Mouse (Mus musculus) left cerebral cortex, adult 9 months (tissue): ENCODE results near the gene Fap.
A peak's percentile ranks its signal among the peaks of the same experiment; 100 is the strongest.

ENCODE experiments used
- DNase-seq, 2 experiments: peaks; one replicate each; pipeline ENCODE4 v3.0.0; 2022; ENCODE audit warnings: low spot score in 2 of 2

The Fap gene

DNA sequence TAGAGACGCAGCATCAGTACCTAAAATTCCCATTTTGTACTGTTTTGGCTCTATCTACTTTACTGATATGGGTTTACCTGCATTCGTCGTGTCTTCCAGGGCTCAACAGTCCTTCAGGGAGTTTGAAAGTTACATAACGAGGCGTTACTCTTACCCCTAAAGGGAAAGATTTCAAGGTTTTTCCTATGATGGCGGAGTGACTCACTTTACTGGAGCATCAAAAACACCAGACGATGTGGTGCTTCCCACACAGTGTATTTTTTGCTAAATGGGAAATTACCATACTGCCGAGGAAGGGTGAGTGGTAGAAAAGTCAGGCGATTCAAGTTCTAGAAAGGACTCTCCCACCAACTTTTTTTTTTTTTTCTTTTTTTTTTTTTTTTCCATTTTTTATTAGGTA, 47.5 kb downstream of the Fap start:
- peak; percentile 50 to 65 for DNase-seq

DNA sequence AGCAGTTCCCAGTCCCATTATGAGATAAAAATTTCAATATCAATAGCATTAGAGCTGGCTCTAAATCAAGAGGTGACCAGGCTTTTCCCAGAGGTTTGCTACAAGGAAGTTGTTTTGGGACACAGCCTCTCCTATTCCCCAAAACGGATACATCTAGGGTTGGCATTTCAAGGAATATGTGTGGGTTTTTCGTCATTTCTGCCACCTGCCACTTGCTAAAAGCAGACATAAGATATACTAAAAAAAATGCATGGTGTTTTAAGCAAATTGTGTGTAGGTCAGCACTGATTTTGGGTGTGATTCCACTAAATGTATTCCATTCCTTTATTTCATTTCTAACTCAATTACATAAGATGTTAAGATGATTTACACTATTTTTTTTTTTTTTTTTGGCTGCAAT, 56.1 kb downstream of the Fap start:
- peak in 1 of 2 experiments; percentile 74 for DNase-seq

DNA sequence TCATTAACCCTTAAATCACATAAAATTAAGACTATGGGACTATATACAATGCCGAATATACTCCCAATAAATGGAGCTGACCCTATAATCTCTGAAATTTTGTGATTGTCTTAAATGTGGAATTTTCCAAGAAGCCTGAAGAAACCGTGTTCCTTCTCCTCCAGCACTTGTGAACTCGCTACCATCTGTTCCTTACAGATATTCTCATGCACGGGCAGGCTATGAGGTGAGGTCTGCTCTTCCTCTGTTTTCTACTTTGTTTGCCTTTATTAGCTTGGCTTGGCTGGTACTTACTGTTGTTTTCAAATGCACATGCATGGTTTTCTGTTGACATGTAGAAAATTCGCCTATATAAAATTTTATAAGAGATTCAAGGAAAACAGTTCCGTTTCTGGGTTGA, 59.4 kb downstream of the Fap start:
- DNase-seq, result no peak

DNA sequence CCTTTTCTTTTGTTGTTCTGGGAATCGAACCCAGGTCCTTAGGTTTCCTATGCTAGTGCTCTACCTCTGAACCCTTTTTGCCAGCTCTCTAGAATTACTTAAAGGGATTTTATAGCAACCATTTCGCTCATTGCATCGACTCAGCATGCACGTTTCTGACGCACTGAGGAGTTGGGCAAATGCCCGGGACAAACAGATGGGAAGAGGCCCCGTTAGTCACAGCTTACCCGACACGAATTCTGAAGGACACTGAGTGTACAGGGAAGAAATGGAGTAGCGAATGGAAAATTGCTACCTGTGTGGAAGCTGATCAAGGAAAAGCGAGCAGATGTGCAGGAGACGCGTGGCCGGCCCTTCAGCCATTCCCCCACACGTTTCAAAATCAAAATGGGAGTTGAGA, 60.4 kb downstream of the Fap start:
- peak in 1 of 2 experiments; percentile 86 for DNase-seq

DNA sequence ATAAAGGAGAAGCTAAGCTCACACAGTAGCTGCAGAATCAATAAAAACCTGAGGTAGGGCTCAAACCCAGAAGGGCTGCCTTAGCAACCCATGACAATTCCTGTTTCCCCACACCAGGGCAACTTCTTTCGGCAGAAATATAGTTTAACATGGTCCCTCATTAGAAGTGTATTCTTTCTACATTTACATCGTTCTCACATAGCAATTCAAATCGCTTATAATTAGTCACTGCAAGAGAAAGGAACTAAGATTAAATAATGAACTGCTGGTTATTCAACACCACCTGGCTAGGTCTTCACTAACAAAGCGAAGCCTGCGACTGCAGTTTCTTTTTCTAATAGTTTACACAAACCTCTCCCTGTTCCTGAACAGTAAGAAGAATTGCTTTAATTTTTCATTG, 66.7 kb downstream of the Fap start:
- DNase-seq, result no peak

DNA sequence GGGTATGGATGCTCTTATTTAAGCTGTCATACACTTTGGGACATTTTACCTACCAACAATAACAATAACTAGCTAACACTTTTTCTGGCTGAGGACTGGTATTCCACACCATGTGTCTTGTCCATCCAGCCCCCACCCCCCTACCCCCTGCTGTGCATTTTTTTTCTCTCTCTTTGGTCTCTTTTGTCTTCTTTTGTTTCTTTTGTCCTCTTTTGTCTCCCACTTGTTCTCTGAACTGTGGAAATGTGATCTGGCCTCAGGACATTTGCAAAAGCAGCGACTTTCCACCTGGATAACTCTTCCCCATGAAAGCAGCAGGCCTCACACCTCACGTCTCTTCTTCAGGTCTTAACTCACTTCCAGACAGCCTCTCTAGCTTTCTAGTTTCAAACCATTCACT, 67.4 kb downstream of the Fap start:
- DNase-seq, result no peak

DNA sequence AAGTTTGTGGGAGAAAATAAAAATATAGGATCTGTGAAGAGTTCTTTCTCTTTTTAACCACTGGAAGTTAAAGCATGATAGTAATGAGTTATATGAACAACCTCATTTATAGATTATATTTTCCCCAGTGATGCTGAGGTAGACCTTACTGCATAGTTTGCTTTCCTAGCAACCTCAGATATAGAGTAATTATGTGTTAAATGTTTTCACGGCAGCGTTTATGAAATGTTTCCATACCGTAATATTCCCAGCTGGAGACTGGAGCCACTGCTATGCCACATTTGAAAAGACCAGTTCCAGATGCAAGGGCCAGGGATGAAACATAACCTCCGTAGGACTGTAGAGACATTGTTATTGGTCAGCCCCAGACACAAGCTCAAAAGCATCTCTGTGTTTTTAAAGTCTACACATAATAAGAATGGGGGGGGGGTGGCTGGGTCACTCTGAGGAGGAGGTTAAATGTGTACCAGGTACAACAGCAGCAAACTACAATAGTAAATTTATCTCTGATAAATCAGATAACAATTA, 69.5 kb downstream of the Fap start:
- DNase-seq, result no peak

DNA sequence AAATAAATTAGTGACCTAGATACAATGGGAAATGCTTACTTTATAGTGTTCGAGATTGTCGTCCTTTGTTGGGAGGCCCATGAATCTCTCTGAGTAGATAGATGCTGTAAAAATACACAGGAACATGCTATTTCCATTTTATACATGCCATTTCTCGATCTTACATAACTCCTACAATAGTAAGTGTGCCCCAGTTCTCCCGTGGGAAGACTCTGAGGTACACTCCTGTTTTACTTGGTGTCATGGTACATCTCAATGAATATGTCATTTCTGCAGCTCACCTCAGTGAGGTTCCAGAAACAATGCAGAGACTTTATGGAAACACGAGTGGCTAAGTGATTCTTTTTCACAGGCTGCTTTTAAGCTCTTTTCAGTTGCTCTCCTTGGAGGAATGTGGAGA, 70.5 kb downstream of the Fap start:
- DNase-seq, result peak in 1 of 2 experiments; percentile 22

DNA sequence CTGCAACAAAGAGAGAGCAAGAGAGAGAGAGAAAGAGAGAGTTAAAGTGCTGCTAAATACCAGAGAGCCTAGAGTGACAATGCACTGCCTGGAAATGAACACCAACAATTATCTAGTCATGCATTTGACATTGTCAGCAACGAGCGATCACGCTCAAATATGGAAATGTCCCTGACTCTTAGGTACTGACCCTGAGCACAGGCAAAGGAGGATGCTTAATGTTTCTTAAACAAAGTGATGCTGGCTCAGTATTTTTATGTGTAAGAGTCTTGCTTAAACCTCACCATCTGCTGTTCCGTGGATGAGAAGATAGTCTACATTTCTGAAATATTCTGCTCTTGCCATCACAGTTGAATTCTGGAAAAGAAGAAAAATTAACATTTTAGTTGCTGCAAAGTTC, 71.4 kb downstream of the Fap start:
- peak in 1 of 2 experiments; percentile 17 for DNase-seq

DNA sequence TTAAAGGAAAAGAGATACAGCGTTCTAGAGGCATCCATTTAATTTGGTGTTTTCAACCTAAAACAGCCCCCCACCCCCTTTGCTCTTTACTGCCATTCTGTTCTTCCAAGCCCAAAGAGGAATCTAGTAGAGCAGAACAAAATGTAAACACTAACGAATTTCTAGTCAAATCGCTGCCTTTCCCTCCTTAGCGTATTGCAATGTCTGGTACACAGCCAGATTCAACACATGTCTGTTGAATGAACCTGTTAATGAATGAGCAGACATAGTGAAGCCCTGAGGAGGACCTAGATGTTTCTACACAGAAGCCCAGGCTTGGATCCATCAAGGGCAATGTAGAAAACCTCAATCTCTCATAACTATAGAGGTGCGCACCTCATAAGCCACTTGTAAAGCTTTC, 75.1 kb downstream of the Fap start:
- DNase-seq, result no peak

DNA sequence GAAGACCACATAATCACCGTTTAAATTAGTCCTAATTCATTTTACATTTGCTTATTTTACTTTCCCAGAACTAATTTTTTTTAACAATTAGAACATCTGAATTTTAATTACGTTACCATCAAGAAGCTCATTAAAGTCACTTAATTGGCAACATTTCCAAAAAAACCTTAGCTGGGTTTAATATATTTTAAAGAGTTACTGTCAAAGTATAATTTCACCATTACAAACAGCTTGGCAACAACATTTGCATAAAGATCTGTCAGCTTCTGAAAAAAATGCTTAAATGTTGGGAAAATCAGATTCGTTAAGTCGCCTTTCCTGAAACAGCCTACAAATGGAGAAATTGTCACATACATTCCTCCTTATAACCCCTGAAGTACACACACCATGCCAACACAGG, 75.8 kb downstream of the Fap start:
- DNase-seq, result no peak

DNA sequence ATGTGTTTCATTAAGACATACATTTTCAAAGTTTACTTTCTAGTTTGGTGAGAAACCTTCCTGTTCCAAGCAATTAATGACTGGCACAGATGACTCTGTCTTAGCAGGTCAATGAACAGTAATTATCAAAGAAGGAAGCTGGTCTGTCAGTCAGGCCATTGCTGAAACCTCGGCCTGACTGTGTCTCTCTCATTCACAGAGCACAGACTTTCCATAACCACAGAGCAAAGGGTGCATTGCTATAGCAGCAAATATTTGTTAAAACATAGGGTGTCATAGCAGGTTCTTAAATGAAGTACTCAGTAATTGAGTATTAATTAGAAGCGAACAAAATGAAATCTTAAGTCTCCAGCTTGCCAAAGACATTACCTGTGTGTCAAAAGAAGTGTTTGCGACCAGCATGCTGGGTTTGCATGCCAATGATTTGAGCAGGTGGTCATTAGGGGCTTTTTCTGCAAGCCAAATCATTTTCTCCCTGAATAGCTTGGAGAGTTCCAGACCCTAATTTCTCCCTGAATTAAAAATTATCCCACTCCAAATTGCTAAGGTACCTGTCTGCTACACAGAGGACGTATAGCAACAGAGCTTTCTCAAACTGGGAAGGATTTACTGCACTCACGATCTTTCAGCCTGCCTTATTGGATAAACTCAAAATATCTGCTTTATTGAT, 76.4 kb downstream of the Fap start:
- DNase-seq, result no peak

DNA sequence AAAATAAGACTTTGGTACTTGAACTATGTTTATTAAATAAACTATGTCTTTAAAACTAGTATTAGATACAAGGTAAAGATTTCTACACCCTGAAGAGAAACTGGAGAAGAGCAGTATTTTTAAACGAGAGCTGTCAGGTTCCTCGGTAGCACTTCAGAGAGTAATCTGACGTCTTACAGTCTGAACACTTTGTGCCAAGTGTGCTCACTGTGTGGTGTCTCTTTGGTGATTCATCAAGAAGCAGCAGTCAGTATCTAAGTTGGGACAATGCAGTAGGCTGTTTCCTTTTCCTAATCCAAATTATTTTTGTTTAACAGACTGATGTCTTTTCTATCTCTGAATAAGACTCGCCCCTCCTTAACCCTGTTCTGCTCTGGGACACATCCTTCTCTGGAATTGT, 78.5 kb downstream of the Fap start:
- peak in 1 of 2 experiments; percentile 28 for DNase-seq

DNA sequence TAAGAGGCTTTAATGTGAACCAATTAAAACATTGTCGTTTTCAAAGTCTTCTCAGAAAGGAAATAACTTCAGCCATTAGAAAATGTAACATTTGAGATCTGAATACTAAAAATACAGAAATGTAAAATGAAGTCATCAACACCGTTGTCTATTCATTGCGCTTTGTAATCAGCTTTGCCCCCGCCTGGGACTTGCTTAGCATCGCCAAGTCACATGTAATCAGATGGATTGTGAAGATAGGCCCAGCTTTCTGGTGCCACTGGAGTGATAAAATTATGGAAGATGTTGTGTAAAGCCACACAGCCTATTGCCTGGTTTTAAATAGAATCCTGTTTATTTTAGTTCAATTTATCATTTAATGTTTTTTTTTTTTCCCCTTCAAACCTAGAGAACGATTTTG, 84.0 kb downstream of the Fap start:
- no peak for DNase-seq

DNA sequence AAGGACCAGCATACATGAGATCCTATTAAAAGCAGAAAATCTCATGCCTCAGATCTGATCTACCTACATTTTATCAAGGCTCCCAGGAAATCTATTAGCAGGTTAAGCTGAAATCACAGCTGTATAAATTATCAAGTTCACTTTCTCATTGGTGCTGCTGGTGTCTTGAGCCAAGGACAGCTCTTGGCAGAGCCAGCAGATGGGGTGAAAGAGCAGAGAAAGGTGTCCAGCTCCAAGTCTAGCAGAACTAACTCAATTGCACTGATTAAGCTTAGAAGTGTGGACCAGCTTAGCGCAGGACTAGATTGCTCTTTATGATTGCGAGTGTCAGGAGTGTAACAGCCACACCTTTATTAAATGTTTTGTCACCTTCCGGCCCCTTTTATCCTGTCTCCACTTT, 89.0 kb downstream of the Fap start:
- DNase-seq, result no peak

DNA sequence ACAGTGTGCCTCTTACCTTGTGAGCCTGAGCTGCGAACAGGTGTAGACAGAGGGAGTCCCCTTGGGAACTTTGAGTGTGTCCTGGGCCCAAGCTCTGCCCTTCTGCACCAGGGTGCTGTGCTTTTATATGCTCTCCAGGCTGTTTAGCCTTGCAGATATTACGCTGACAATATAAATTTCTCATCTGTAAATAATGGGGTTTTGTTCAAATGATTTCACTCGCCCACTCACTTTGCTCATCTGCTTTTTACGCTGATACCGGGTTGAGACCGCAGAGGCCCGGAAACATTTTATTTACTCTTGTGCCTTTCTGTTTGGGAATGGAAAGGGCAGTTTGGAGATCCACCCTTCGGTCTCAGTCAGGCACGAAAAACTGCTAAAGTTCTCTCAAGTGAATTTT, 90.3 kb downstream of the Fap start, which contains the start of gene Gcg:
TSS of gene Gcg (minus strand) at position 101 of the 400 bp plus-strand sequence.
- no peak for DNase-seq

DNA sequence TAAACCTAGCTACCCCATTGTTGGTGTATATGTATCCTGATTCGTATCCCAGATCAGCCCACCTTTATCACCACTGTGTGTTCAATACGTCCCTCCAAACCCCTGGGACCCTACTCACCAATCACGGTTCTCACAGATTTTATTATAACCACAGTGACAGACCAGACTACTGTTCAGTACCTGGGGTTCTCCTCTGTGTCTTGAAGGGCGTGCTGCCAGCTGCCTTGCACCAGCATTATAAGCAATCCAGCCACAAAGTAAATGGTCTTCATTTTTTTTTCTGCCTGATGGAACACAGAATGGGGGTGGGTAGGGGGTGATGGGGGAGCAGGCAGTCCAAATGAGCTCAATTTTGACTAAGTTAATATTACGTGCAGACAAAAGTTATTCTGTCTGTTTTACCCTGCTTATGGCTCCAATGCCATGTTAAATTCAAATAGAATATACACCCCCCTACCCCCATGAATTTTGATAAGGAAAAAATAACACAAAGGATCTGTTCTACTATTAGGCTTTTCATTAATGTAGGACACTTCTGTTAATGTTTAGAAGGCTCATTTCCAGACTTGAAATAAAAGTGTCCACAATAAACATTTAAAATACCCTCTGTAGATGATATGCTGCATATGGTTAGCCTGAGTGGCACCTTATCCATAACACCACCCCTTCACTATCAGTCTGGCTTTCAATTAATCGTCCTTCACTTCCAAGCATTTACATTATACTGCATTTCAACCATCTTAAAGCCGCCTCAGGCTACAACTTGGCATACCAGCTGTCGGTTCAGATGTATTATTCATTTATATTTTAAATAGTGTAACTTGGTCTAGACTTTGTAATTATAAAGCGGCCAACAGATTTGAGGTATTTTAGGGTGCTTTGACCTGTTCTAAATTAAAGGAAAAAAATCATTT, 93.3 kb downstream of the Fap start:
- no peak for DNase-seq

DNA sequence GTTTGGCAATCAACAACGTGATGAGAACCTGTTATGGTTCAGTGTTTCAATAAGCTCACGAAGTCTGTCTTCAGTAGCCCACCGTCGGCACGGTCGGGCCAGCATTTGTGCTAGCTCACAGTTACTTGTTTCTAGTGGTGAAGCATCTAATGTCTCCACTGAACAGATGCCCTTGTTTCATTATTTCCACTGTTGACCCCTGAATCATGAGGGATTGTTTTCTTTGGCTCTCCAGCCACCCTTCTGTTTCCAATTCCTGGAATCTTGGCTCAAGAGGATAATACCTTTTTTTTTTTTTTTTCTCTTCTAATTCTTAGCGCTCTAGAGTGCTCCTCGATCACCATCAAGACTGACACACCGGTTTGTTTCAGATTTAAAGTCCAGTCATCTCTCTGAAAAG, 104.3 kb downstream of the Fap start:
- DNase-seq, result no peak

DNA sequence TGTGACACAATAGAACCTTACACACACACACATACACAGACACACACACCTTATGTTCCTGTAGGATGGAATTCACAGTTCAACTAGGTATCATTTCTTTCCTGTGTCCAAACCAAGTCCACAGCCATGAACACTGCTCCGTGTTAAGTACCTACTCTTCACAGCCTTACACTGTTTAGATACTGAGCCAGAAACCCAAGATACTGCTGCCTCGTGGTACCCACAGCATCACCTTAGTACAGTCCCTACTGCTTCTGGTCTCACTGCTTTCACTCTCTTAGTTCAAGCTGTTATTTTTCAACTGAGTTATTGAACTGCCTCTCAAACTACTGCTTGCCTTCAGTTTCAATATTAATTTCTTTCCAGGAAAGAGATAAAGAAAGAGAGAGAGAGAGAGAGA, 110.6 kb downstream of the Fap start:
- no peak for DNase-seq

DNA sequence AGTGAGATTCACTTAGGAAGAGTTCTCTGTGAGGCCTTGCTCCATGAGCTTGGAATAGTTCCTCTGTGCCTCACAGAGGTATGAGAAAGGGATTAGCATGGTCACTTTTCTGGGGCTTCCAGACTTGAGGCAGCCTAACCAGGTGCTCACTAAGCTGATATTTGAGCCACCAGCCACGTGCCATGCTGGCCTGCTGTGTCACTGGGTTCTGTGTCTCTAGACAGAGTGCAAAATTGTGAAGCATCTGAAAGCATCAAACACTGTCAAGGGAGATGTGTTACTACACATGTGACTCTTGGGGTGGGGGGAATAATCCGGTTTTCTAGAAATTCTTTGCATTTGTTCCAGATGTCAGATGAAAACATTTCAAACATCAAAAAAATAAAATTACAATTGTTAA, 111.7 kb downstream of the Fap start:
- DNase-seq, result no peak

DNA sequence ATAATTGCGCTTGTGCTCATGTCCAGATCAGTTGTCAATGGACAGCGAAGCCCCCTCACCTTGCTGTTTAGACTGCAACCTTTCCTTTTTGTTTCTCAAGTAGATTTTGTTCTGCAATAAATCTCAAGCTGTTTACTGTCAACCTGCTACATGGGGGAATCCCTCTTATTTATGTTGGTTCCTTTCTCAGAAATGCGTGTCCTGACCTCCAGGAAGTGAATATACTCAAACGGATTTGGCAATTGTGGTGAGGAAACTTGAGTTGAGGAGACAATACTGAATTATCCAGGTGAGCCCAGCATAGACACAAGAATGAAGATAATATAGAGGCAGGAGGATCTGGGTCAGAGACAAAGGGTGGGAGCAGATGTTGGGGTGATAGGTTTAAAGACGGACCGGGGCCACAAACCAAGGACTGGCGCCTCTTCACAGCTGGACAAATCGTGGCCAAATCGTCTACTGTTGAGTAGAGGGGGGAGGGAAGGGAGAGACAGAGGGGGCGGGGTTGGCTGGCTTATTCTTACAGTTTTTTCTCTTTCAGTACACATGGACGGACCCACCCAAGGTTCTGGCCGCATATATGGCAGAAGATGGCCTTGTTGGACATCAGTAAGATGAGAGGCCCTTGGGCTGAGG, 112.9 kb downstream of the Fap start:
- no peak for DNase-seq

DNA sequence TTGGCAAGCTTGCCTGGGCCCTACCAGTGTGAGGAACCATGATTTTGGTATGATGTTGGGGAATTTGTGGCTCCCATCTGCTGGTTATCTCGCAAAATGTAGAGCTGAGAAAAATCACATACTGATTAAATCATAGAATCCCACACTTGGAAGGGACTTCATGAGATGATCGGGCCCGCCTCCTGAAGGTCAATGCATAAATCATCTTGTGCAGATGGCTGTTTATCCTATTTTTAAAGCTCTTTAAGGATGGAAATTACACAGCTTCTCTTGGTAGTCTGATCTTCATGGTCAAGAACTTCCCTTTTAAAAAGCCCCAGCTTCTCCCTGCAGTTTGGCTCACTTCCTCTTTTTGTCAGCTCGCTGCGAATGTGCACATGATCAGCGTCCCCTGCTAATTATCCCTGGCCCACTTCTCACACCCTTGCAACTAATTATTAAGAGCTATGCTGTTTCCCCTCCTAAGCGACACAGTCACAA, 113.6 kb downstream of the Fap start:
- peak in 1 of 2 experiments; percentile 29 for DNase-seq
